Mouse (Mus musculus) E14TG2a.4 (cell line): ENCODE data around the gene Hddc2.

Experiments used
- H3K27me3 ChIP-seq: 2 replicates; pipeline ENCODE4 v1.6.1; 2014; ENCODE audit warnings: low read length, control low read depth; ENCODE audit not compliant: insufficient read depth
- H3K36me3 ChIP-seq: 2 replicates; pipeline ENCODE4 v1.6.1; 2014; ENCODE audit warnings: low read length, control low read depth; ENCODE audit not compliant: insufficient read depth
- H3K4me1 ChIP-seq: replicated peaks from 2 replicates; pipeline ENCODE4 v1.6.1; 2014; ENCODE audit warnings: low read depth, low read length, control low read depth
- H3K4me3 ChIP-seq: replicated peaks from 2 replicates; pipeline ENCODE4 v1.5.1; 2014; ENCODE audit warnings: mild to moderate bottlenecking, low read length
- H3K9me3 ChIP-seq: 2 replicates; pipeline ENCODE4 v1.6.1; 2014; ENCODE audit warnings: low read length, control low read depth
- CTCF ChIP-seq: conservative IDR thresholded peaks from 2 replicates; pipeline ENCODE4 v1.5.1; 2014; ENCODE audit warnings: low read length
- NANOG ChIP-seq: IDR thresholded peaks from 2 replicates; pipeline ENCODE4 v1.6.1; 2014; ENCODE audit warnings: borderline replicate concordance, low read length, mixed read lengths
- POU5F1 ChIP-seq: IDR thresholded peaks from 2 replicates; pipeline ENCODE4 v1.6.1; 2014; ENCODE audit warnings: low read length, borderline replicate concordance

Gene Hddc2

GRCm38 (mm10) chr10:31331225-31331775 lies 18.1 kb downstream of the Hddc2 start:
- TF ChIP-seq NANOG, result no peak
- TF ChIP-seq CTCF, result no peak
- no peak for TF ChIP-seq POU5F1
- 0 out of 2 replicates have a peak, but pooled peaks cover 4% of the 10 kb centered on the region for H3K4me1 ChIP-seq
- peaks cover 29% of the 10 kb centered on the region for H3K36me3 ChIP-seq
- no peaks in the 10 kb centered on the region for H3K27me3 ChIP-seq
- H3K4me3 ChIP-seq, result no peak overlapping the region
- peaks cover 26% of the 10 kb centered on the region for H3K9me3 ChIP-seq

GRCm38 (mm10) chr10:31336432-31336831 lies 23.2 kb downstream of the Hddc2 start:
- Histone ChIP-seq H3K4me3 (no peak overlapping the region), H3K4me1 (0 out of 2 replicates have a peak, but pooled peaks cover 2% of the 10 kb centered on the region), H3K36me3 (no peaks in the 10 kb centered on the region), H3K27me3 (no peaks in the 10 kb centered on the region), H3K9me3 (no peaks in the 10 kb centered on the region)
- TF ChIP-seq CTCF (no peak), POU5F1 (no peak), NANOG (no peak)

- no peak for TF ChIP-seq NANOG
- TF ChIP-seq POU5F1, result no peak
- TF ChIP-seq CTCF, result no peak
- no peak overlapping the region for H3K4me3 ChIP-seq
- H3K27me3 ChIP-seq, result no peaks in the 10 kb centered on the region
- no peaks in the 10 kb centered on the region for H3K9me3 ChIP-seq
- no peaks in the 10 kb centered on the region for H3K36me3 ChIP-seq
- H3K4me1 ChIP-seq, result no peaks in the 10 kb centered on the region
Observed at GRCm38 (mm10) chr10:31346401-31346800, 33.2 kb downstream of the Hddc2 start.

- TF ChIP-seq NANOG (no peak), CTCF (no peak), POU5F1 (no peak)
- H3K9me3 ChIP-seq, result no peaks in the 10 kb centered on the region
- no peaks in the 10 kb centered on the region for H3K27me3 ChIP-seq
- H3K36me3 ChIP-seq, result no peaks in the 10 kb centered on the region
- no peaks in the 10 kb centered on the region for H3K4me1 ChIP-seq
- H3K4me3 ChIP-seq, result no peak overlapping the region
Observed at GRCm38 (mm10) chr10:31351056-31351455, 37.9 kb downstream of the Hddc2 start.

GRCm38 (mm10) chr10:31352845-31353427 lies 39.8 kb downstream of the Hddc2 start:
- Histone ChIP-seq H3K4me3 (no peak overlapping the region), H3K36me3 (no peaks in the 10 kb centered on the region), H3K27me3 (no peaks in the 10 kb centered on the region), H3K9me3 (peaks cover 7% of the 10 kb centered on the region), H3K4me1 (no peaks in the 10 kb centered on the region)
- no peak for TF ChIP-seq NANOG
- TF ChIP-seq POU5F1, result no peak
- no peak for TF ChIP-seq CTCF

GRCm38 (mm10) chr10:31354141-31354540 lies 41.0 kb downstream of the Hddc2 start:
- no peaks in the 10 kb centered on the region for H3K36me3 ChIP-seq
- no peaks in the 10 kb centered on the region for H3K4me1 ChIP-seq
- no peaks in the 10 kb centered on the region for H3K27me3 ChIP-seq
- no peak overlapping the region for H3K4me3 ChIP-seq
- peaks cover 17% of the 10 kb centered on the region for H3K9me3 ChIP-seq
- TF ChIP-seq CTCF (no peak), NANOG (no peak)

GRCm38 (mm10) chr10:31354886-31355461 lies 41.8 kb downstream of the Hddc2 start:
- Histone ChIP-seq H3K4me1 (no peaks in the 10 kb centered on the region), H3K36me3 (no peaks in the 10 kb centered on the region), H3K4me3 (no peak overlapping the region), H3K27me3 (no peaks in the 10 kb centered on the region), H3K9me3 (peaks cover 25% of the 10 kb centered on the region)
- TF ChIP-seq CTCF (no peak), NANOG (no peak), POU5F1 (no peak)

- Histone ChIP-seq H3K4me1 (no peaks in the 10 kb centered on the region), H3K27me3 (no peaks in the 10 kb centered on the region), H3K9me3 (peaks cover 47% of the 10 kb centered on the region), H3K36me3 (no peaks in the 10 kb centered on the region), H3K4me3 (no peak overlapping the region)
- TF ChIP-seq CTCF (no peak), NANOG (no peak), POU5F1 (no peak)
Observed at GRCm38 (mm10) chr10:31359749-31360148, 46.6 kb downstream of the Hddc2 start.
